Mouse (Mus musculus) limb, embryonic 14.5 days (tissue): ENCODE data around the gene Slc5a6. TPM values are rescaled to one million over a fixed set of nuclear protein-coding genes. Genes with fewer than 3 reads are reported as not detected.
A peak's percentile ranks its signal among the peaks of the same experiment; 100 is the strongest.
"Not testable (repeated sequence)": the region's sequence is repeated elsewhere in the genome, so short reads cannot be mapped to it uniquely, and the experiment has no call there.

Source experiments
- ATAC-seq: fragments of 200-750 bp; cut with Nextera tagmentation; 2 replicates; pipeline ENCODE4 v1.8.0; 2017; ENCODE audit warnings: low read depth, moderate number of reproducible peaks, moderate TSS enrichment; ENCODE audit not compliant: low FRiP score
- DNase-seq: peaks from one replicate; pipeline ENCODE4 v3.0.0-alpha.2; 2015; ENCODE audit warnings: low spot score
- H3K27ac ChIP-seq: fragments of 300-500 bp; sonication (generic); replicated peaks from 2 replicates; pipeline ENCODE4 v1.5.1; 2014; ENCODE audit warnings: low read depth, mild to moderate bottlenecking, low read length, moderate library complexity, mixed read lengths
- H3K27me3 ChIP-seq: fragments of 300-500 bp; sonication (generic); 2 replicates; pipeline ENCODE4 v1.6.1; 2014; ENCODE audit warnings: low read length, mixed read lengths; ENCODE audit not compliant: control insufficient read depth, insufficient read depth
- H3K36me3 ChIP-seq: fragments of 300-500 bp; sonication (generic); 2 replicates; pipeline ENCODE4 v1.6.1; 2014; ENCODE audit warnings: mild to moderate bottlenecking, low read length, moderate library complexity, mixed read lengths; ENCODE audit not compliant: control insufficient read depth, insufficient read depth
- H3K4me1 ChIP-seq: fragments of 300-500 bp; sonication (generic); 2 replicates; pipeline ENCODE4 v1.6.1; 2014; ENCODE audit warnings: antibody characterized with exemption, low read length, mixed read lengths; ENCODE audit not compliant: control insufficient read depth, insufficient read depth
- H3K4me2 ChIP-seq: fragments of 300-500 bp; sonication (generic); replicated peaks from 2 replicates; pipeline ENCODE4 v1.6.1; 2014; ENCODE audit warnings: low read depth, mild to moderate bottlenecking, low read length, moderate library complexity; ENCODE audit not compliant: severe bottlenecking
- H3K4me3 ChIP-seq: fragments of 300-500 bp; sonication (generic); replicated peaks from 2 replicates; pipeline ENCODE4 v1.5.1; 2014; ENCODE audit warnings: low read length
- H3K9ac ChIP-seq: fragments of 300-500 bp; sonication (generic); 2 replicates; pipeline ENCODE4 v1.6.1; 2014; ENCODE audit warnings: mild to moderate bottlenecking, low read depth, low read length, moderate library complexity; ENCODE audit not compliant: severe bottlenecking
- H3K9me3 ChIP-seq: fragments of 300-500 bp; sonication (generic); 2 replicates; pipeline ENCODE4 v1.6.1; 2016; ENCODE audit warnings: low read length; ENCODE audit not compliant: control insufficient read depth
- POLR2A ChIP-seq: fragments of 200-500 bp; IDR thresholded peaks from 2 replicates; pipeline ENCODE4 v1.8.0; 2012; ENCODE audit warnings: inconsistent platforms, mild to moderate bottlenecking, moderate library complexity, borderline replicate concordance; ENCODE audit not compliant: insufficient read depth, insufficient read length; ENCODE audit errors: extremely low read depth
- WGBS: fragments of 180-500 bp; shearing (Covaris S2); extraction: QIAGEN DNeasy Blood & Tissue Kit; methylation state at CpG from one replicate; pipeline ENCODE4 v1.1.7; 2014; 5-methylcytosine and 5-hydroxymethylcytosine counted together
- polyA plus RNA-seq, 2 experiments: library from polyadenylated mRNA; depleted of rRNA in 1 of 2; stranded (reverse) in 1 of 2; unstranded in 1 of 2; fragments of >200 nt; fragmentation: Nextera tagmentation in 1 of 2; extraction: Ambion mirVana in 1 of 2; gene quantifications; 2 replicates each; pipeline versions ENCODE4 v1.2.1 to v1.2.3; 2012 to 2014

Gene Slc5a6
- polyA plus RNA-seq, 2 experiments: 11.0 to 25.3 TPM

DNA sequence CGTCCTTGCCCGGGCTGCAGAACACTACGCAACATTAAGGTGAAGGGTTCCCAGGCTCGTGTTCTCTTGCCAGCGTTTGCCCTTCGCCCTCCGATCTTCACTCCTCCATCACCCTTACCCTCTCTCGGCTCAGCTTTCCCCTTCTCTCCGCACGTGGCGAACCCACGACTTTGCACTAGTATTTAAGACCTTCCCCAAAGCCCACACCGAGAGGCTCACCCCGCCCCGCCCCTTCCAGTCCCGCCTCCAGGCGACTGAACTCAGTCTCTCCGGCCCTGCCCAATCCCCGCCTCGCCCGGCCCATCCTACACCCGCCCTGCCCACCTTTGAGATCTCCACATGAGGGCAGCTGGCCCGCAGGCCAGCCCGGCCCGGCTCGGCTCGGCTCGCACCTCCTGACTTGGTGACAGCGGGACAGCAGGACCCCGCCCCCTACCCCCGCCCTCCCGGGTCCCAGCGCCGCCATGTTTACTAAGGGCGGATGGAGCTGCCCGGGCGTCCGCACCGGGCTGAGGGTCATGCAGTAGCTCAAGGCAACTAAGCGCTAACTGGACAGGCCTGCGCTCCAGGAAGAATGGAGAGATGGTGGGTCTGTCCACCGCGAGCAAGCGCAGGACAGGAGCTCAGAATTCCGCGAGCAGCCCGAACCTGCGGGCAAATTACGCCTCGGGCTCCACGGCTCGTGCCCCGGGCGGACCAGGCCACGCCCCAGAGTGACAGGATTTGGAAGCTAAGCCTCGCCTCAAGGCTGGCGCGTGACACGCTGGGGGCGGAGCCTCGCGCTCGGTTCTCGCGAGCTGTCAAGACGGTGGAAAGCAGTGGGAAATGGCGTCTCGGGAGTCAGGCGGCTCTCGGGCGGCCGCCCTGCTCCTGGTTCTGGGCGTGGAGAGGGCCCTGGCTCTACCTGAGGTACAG is 619 bp downstream of the Slc5a6 start, which contains the start of gene Atraid:
Atraid (plus strand) TSS at position 465 of the 915 bp plus-strand sequence.
- 2% methylated on average over 69 of the region's 73 CpGs for whole genome bisulfite sequencing
- ATAC-seq (peak; percentile 96), DNase-seq (peak; percentile 96)
- H3K36me3 ChIP-seq: peaks cover 9% of the 10 kb centered on the region; the same call in 1 of the 2 replicates
- no peaks in the 10 kb centered on the region for H3K9me3 ChIP-seq
- peak within 1 kb of the TSS; percentile 81 for H3K9ac ChIP-seq
- H3K4me1 ChIP-seq: peaks cover 4% of the 10 kb centered on the region; the same call in 1 of the 2 replicates
- H3K27me3 ChIP-seq: no peaks in the 10 kb centered on the region
- H3K4me3 ChIP-seq: peak within 1 kb of the TSS; percentile 75
- H3K4me2 ChIP-seq: peak within 1 kb of the TSS; percentile 75
- H3K27ac ChIP-seq: peak within 1 kb of the TSS; percentile 88
- TF ChIP-seq POLR2A: peak; percentile 86; the same call in 1 of the 2 replicates

DNA sequence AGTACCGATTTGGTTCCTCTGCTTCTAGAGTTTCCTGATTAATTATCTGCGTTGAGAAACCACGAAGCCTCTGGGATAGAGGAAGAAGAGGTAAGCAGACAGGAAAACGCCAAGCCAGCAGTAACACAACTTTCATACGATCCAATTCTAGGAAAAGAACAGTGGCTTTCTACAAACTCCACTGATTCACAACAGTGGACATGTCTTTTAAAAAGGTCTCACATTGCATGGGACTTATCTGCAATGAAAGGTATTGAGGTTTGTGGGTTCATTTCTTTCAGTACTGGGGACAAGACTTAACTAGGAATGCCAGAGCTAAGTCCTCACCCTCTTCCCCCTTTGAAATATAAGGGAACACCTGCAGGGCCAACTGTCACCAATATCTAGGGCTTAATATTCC is 1.6 kb downstream of the Slc5a6 start:
- Histone ChIP-seq H3K9ac (no peak overlapping the region), H3K9me3 (no peaks in the 10 kb centered on the region), H3K4me2 (peak overlapping the region; percentile 75), H3K36me3 (peaks cover 15% of the 10 kb centered on the region; the same call in 1 of the 2 replicates), H3K4me1 (peaks cover 4% of the 10 kb centered on the region; the same call in 1 of the 2 replicates), H3K4me3 (peak overlapping the region; percentile 75), H3K27me3 (no peaks in the 10 kb centered on the region), H3K27ac (no peak overlapping the region)
- WGBS: 80% methylated on average over 5 of the region's 5 CpGs
- ATAC-seq: no peak
- TF ChIP-seq POLR2A: no peak
- no peak for DNase-seq

DNA sequence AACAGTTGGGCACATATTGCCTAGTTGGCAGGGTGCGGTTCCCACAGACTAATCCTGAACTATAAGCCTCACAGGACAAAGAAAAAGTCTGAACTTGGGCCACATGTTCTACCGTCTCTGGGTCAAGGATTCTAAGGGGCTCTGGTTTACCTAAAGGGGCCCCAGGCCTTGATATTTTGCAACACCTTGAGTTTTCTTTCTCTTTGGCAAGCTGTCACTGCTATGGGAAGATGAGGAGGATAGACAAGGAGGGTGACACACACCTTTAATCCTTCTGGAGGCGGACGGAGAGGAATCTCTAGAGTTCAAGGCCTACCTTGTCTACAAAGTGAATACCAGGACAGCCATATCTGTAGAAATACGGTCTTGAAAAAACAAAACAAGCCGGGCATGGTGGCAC is 2.3 kb downstream of the Slc5a6 start:
- no peak for TF ChIP-seq POLR2A
- Histone ChIP-seq H3K27ac (no peak overlapping the region), H3K9me3 (no peaks in the 10 kb centered on the region), H3K4me2 (no peak overlapping the region), H3K27me3 (no peaks in the 10 kb centered on the region), H3K36me3 (peaks cover 15% of the 10 kb centered on the region; the same call in 1 of the 2 replicates), H3K4me1 (peaks cover 4% of the 10 kb centered on the region; the same call in 1 of the 2 replicates), H3K4me3 (no peak overlapping the region), H3K9ac (no peak overlapping the region)
- 91% methylated on average over 6 of the region's 6 CpGs for WGBS
- no peak for ATAC-seq
- DNase-seq: no peak

DNA sequence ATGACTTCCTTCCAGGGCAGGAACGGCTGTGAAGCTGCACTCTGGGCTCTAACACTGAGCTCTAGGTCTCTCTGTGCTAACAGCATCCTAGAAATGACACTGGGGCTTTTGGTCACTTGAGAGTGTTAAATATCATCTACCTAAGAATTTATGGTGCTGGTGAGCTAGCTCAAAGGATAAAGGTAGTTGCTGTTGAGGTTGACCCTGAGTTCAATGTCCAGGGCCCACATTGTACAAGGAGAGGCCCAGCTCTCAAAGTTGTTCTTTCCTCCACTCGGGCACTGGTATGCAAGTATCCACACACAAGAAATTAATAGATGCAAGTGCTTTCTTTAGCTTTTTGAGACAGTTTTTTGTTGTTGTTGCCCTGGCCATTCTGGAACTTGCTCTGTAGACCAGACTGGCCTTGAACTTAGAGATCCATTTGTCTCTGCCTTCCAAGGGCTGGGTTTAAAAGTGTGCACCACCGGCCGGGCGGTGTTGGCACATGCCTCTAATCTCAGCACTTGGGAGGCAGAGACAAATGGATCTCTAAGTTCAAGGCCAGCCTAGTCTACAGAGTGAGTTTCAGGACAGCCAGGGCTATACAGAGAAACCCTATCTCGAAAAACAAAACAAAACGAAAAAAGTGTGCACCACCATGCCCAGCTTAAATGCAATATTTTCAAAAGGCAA is 10.4 kb downstream of the Slc5a6 start:
- TF ChIP-seq POLR2A: no peak
- WGBS: 91% methylated on average over 7 of the region's 7 CpGs
- H3K4me1 ChIP-seq: no peaks in the 10 kb centered on the region

DNA sequence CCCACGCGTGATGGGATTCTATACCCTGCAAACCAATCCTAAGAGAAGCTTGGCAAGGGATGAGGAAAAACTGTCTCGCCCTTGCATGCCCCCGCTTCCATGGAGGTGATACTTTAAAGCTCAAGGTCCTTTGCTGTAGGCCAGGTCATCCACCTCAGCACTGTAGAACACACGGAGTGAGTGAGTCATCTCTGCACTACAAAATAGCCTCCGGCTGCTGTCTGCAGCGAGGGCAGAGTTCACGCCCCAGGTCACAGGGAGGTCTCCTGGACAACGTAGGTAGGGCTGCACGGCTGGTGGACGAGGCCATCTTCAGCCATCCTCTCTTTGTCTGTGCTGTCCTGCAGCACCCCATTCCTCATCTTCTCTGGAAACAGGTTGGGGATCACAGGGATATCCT is 12.2 kb downstream of the Slc5a6 start:
- not testable (repeated sequence) for H3K36me3 ChIP-seq, H3K27ac ChIP-seq, H3K9ac ChIP-seq, H3K4me2 ChIP-seq, H3K27me3 ChIP-seq, H3K4me1 ChIP-seq, DNase-seq, H3K4me3 ChIP-seq, H3K9me3 ChIP-seq, ATAC-seq
- 88% methylated on average over 11 of the region's 11 CpGs for WGBS

More for the DNA sequence above, 10.4 kb downstream of the Slc5a6 start:
- Histone ChIP-seq H3K27ac (no peak overlapping the region), H3K27me3 (no peaks in the 10 kb centered on the region), H3K9me3 (no peaks in the 10 kb centered on the region), H3K9ac (no peak overlapping the region), H3K36me3 (peaks cover 16% of the 10 kb centered on the region), H3K4me3 (no peak overlapping the region), H3K4me2 (no peak overlapping the region)
- no peak for ATAC-seq
- DNase-seq: no peak
